Mouse (Mus musculus) activated CD4-positive, CD25-positive, alpha-beta regulatory T cell, adult 4 months (primary cell): Measurements from ENCODE around the gene Fcgr4. TPM values are rescaled to one million over a fixed set of nuclear protein-coding genes. Genes with fewer than 3 reads are reported as not detected.

Experiments
- polyA plus RNA-seq, 2 experiments: library from polyadenylated mRNA; unstranded; fragments of 100-300 nt; shearing (Covaris generic); gene quantifications; one replicate each; pipeline ENCODE4 v1.2.1; 2017

The Fcgr4 gene
- polyA plus RNA-seq, 2 experiments from 2014 or later = 0.40 TPM; not detected in 1

Other genes with a start within 250 kb of the Fcgr4 start
- 1 to 10 TPM; 6.5 to 8.2 TPM for gene Atf6, start 151.1 kb upstream of the Fcgr4 start, polyA plus RNA-seq
- not detected for gene Gm26620, start 133.9 kb upstream of the Fcgr4 start, polyA plus RNA-seq
- 10 to 100 TPM; 10.2 to 14.5 TPM for gene Dusp12, start 133.4 kb upstream of the Fcgr4 start, polyA plus RNA-seq
- not detected for gene Fcrlb, start 106.0 kb upstream of the Fcgr4 start, polyA plus RNA-seq
- 1 to 10 TPM in 1 of 2 experiments, not detected in 1; 4.9 TPM for gene Fcrla, start 91.3 kb upstream of the Fcgr4 start, polyA plus RNA-seq
- gene Fcgr2b, start 42.4 kb upstream of the Fcgr4 start, polyA plus RNA-seq = under 1 TPM; 0.20 to 0.94 TPM
- gene Fcgr3, start 46.0 kb downstream of the Fcgr4 start, polyA plus RNA-seq = under 1 TPM in 1 of 2 experiments, not detected in 1; 0.45 TPM
- gene Cfap126, start 95.0 kb downstream of the Fcgr4 start, polyA plus RNA-seq = 1 to 10 TPM; 2.1 to 2.4 TPM
- gene Sdhc, start 131.7 kb downstream of the Fcgr4 start, polyA plus RNA-seq = 100 to 1,000 TPM; 102 to 131 TPM
- gene Mpz, start 131.8 kb downstream of the Fcgr4 start, polyA plus RNA-seq = not detected
- not detected for gene Pcp4l1, start 177.3 kb downstream of the Fcgr4 start, polyA plus RNA-seq
- under 1 TPM; 0.40 to 0.66 TPM for gene Nr1i3, start 195.1 kb downstream of the Fcgr4 start, polyA plus RNA-seq
- gene Tomm40l, start 203.6 kb downstream of the Fcgr4 start, polyA plus RNA-seq = 10 to 100 TPM; 25.1 to 27.8 TPM
- gene Apoa2, start 206.1 kb downstream of the Fcgr4 start, polyA plus RNA-seq = not detected
- 1 to 10 TPM; 1.7 to 4.0 TPM for gene Fcer1g, start 215.4 kb downstream of the Fcgr4 start, polyA plus RNA-seq
- gene Adamts4, start 231.5 kb downstream of the Fcgr4 start, polyA plus RNA-seq = under 1 TPM in 1 of 2 experiments, not detected in 1; 0.09 TPM
- 100 to 1,000 TPM; 108 to 141 TPM for gene Ndufs2, start 232.5 kb downstream of the Fcgr4 start, polyA plus RNA-seq